Mouse (Mus musculus) brain, embryonic 14.5 days (tissue): ENCODE measurements at regions not wholly inside any gene's neighbourhood (a gene's known extent, or its start where the extent isn't known, plus 50 kb on each side); places are given as distances from the start of the nearest gene placed in this dataset.

Experiments
- DNase-seq: peaks from one replicate; pipeline ENCODE4 v3.0.0-alpha.2; 2011; ENCODE audit warnings: low read depth
- CTCF ChIP-seq: fragments of 200-500 bp; IDR thresholded peaks from 2 replicates; pipeline ENCODE4 v1.5.1; 2012; ENCODE audit warnings: inconsistent platforms, mild to moderate bottlenecking, moderate library complexity, borderline replicate concordance; ENCODE audit not compliant: insufficient read depth, insufficient read length; ENCODE audit errors: extremely low read depth
- POLR2A ChIP-seq: fragments of 200-500 bp; IDR thresholded peaks from 2 replicates; pipeline ENCODE4 v1.6.1; 2012; ENCODE audit warnings: mild to moderate bottlenecking, inconsistent platforms, borderline replicate concordance; ENCODE audit not compliant: poor library complexity, insufficient read depth, insufficient read length, severe bottlenecking; ENCODE audit errors: extremely low read depth

DNA sequence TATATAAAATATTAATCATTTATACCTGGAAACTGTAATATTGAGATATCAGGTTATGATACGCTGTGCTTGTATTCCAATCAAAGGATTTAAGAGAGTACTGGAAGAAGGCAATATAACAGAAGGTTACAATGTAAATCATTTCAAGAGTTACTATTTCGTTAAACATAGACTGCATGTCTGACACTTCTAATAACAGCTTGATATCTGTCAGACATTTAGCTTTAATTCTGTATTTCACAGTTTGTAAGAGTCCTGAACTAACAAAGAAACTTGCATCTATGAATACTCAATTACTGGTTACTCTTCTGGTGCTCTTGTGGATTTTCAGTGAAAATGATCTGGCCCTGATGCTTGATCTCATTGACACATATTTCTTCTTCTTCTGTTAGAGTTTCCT, 840.6 kb downstream of the Cdh9 start:
- TF ChIP-seq CTCF (no peak), POLR2A (no peak)
- DNase-seq, result peak; percentile 29

DNA sequence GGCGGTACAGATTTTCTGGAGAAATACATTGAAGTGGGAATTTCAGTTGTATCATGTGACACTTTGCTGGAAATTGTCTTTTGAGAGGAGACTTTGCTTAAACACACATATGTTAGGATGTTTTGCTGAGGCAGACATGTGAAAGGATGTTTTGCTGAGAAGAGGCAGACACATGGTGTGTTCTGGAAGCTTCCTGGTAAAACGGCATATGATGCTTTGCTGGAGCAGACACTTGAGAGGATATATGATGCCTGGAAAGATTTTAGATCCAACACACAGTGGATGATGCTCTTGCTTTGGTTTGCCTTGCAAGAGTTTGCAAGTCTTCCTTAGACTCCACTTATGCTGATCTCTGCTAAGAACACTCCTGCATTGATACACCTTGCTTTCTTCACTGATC, 860.1 kb downstream of the Cdh9 start:
- peak; percentile 53 for DNase-seq
- TF ChIP-seq CTCF (no peak), POLR2A (no peak)

DNA sequence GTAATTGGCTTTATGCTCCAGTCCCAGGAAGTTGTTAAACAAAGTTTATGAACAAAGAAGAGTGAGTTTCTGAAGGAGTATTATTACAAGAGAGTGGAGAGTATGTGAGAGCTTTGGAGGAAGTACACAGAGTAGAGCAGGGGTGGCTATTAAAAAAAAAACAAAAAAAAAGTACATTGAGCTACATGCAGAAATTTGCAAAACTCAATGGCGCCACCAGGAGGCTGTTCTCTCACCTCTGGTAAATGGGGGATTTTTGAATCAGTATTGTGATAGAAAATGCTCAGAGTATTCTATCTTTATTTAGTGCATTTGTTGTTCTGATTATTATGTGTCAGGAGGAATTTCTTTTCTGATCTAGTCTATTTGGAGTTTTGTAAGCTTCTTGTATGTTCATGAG, 875.8 kb downstream of the Cdh9 start:
- DNase-seq, result peak; percentile 29

DNA sequence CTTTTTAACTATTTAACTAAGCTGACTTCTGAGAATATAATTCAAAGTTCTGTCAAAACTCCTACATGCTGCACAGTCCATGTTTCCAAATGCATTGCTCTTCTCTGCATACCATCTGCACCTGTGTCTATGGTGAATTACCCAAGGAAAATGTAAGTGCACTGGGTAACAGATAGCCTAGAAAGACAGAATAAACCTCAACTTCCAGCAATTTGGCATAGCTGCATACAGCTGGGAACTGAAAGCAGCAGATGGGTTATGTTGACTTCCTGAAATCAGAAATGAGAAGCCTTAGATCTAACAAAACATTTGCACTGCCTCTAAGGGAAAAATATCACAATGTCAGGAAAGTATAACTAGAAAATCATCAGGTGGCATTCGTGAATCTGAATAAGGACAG, 886.4 kb downstream of the Cdh9 start:
- TF ChIP-seq POLR2A, result no peak
- TF ChIP-seq CTCF, result no peak
- no peak for DNase-seq

More for the DNA sequence above, 875.8 kb downstream of the Cdh9 start:
- TF ChIP-seq POLR2A (no peak), CTCF (no peak)

DNA sequence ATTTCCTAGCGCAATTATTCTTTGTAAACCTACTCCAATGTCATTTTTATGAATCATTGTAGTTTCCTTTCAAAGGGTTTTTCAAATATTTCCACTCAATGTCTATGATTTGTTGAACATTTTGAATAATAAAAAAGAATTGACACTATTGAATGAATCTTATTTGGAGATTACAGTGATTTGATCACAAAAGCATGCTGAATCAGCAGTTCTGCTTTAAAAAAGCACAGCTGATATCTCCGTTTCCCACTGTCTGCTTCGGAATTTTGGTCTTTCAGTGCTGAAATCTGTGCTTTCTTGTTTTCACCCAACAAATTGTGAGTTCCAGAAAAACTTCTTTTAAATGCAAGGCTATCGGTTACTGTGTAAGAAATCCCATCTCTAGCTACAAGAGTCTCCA, 912.7 kb downstream of the Cdh9 start:
- DNase-seq, result no peak
- no peak for TF ChIP-seq CTCF
- TF ChIP-seq POLR2A, result no peak
